ENCODE assay signal across 17 mouse cellular contexts in genomic region chr1:143612901-143613300, GRCm38 (mm10).
"Had no signal": no experiment of that assay in that cellular context is flagged by ENCODE, and none has a peak within 500 bp of the region (broad histone marks: within the 10 kb centered on the region; RNA-seq: fewer than 3 reads in every experiment).

No protein-coding gene starts in this region.

- ATAC-seq: liver, postnatal 0 days; midbrain, embryonic 16.5 days had no signal

- H3K27ac ChIP-seq: kidney, embryonic 15.5 days; limb, embryonic 12.5 days; liver, embryonic 13.5 days; lung, embryonic 15.5 days; macrophage; midbrain, embryonic 12.5 days; neural tube, embryonic 13.5 days; stomach, embryonic 15.5 days had no signal

- H3K4me3 ChIP-seq: kidney, embryonic 15.5 days; limb, embryonic 12.5 days; liver, embryonic 13.5 days; lung, embryonic 15.5 days; megakaryocyte, embryonic 14.5 days; midbrain, embryonic 12.5 days; neural tube, embryonic 13.5 days; stomach, embryonic 15.5 days had no signal

- DNase-seq: kidney, postnatal 14 days; layer of hippocampus, adult 9-11 months; liver; liver, embryonic 13.5 days; liver, postnatal 0 days; lung, postnatal 14 days; right cerebral cortex, postnatal 14 days; thymus, postnatal 36 days had no signal
